Mouse (Mus musculus) hindbrain, embryonic 13.5 days (tissue): ENCODE measurements around the gene Mug1. TPM values are rescaled to one million over a fixed set of nuclear protein-coding genes. Genes with fewer than 3 reads are reported as not detected.
"Not testable (repeated sequence)": the region's sequence is repeated elsewhere in the genome, so short reads cannot be mapped to it uniquely, and the experiment has no call there.

Source experiments
- ATAC-seq: fragments of 200-750 bp; cut with Nextera tagmentation; 2 replicates; pipeline ENCODE4 v1.8.0; 2017; ENCODE audit warnings: moderate TSS enrichment; ENCODE audit not compliant: low FRiP score
- H3K27ac ChIP-seq: fragments of 300-500 bp; sonication (generic); 2 replicates; pipeline ENCODE4 v1.5.1; 2015; ENCODE audit warnings: inconsistent platforms, mild to moderate bottlenecking, moderate library complexity
- H3K27me3 ChIP-seq: fragments of 300-500 bp; sonication (generic); 2 replicates; pipeline ENCODE4 v1.6.1; 2015; ENCODE audit warnings: mild to moderate bottlenecking, inconsistent platforms
- H3K36me3 ChIP-seq: fragments of 300-500 bp; sonication (generic); 2 replicates; pipeline ENCODE4 v1.6.1; 2015; ENCODE audit warnings: mild to moderate bottlenecking, inconsistent platforms
- H3K4me1 ChIP-seq: fragments of 300-500 bp; sonication (generic); replicated peaks from 2 replicates; pipeline ENCODE4 v1.6.1; 2015; ENCODE audit warnings: inconsistent platforms
- H3K4me2 ChIP-seq: fragments of 300-500 bp; sonication (generic); 2 replicates; pipeline ENCODE4 v1.6.1; 2015; ENCODE audit warnings: inconsistent platforms, mild to moderate bottlenecking, moderate library complexity
- H3K4me3 ChIP-seq: fragments of 300-500 bp; sonication (generic); 2 replicates; pipeline ENCODE4 v1.5.1; 2015; ENCODE audit warnings: mild to moderate bottlenecking, inconsistent platforms
- H3K9ac ChIP-seq: fragments of 300-500 bp; sonication (generic); 2 replicates; pipeline ENCODE4 v1.6.1; 2015; ENCODE audit warnings: mild to moderate bottlenecking, inconsistent platforms
- H3K9me3 ChIP-seq: fragments of 300-500 bp; sonication (generic); 2 replicates; pipeline ENCODE4 v1.6.1; 2016; ENCODE audit warnings: inconsistent platforms
- WGBS: fragments of 180-500 bp; shearing (Covaris S2); methylation state at CpG from one replicate; pipeline ENCODE4 v1.1.7; 2015; 5-methylcytosine and 5-hydroxymethylcytosine counted together
- polyA plus RNA-seq: library from polyadenylated mRNA; unstranded; fragments of >200 nt; fragmentation: Nextera tagmentation; extraction: Ambion mirVana; gene quantifications from 2 replicates; pipeline ENCODE4 v1.2.1, GENCODE M21; 2015

The Mug1 gene
- not detected in 2 replicates for polyA plus RNA-seq

- not testable (repeated sequence) for H3K4me2 ChIP-seq, H3K36me3 ChIP-seq, H3K9me3 ChIP-seq, H3K4me3 ChIP-seq, ATAC-seq, H3K4me1 ChIP-seq, H3K9ac ChIP-seq, H3K27ac ChIP-seq, H3K27me3 ChIP-seq
- WGBS, result 87% methylated on average over 4 of the region's 4 CpGs
Measured at GRCm38 (mm10) chr6:121838271-121838670, at the start of gene Mug1. Gene Mug1 (plus strand): TSS chr6:121838541.

- no peak for ATAC-seq
- H3K27me3 ChIP-seq, result no peaks in the 10 kb centered on the region
- 82% methylated on average over 4 of the region's 4 CpGs for WGBS
- H3K4me1 ChIP-seq, result no peaks in the 10 kb centered on the region
- H3K36me3 ChIP-seq, result no peaks in the 10 kb centered on the region
- no peak overlapping the region for H3K27ac ChIP-seq
- no peak overlapping the region for H3K4me3 ChIP-seq
- no peaks in the 10 kb centered on the region for H3K9me3 ChIP-seq
- H3K4me2 ChIP-seq, result no peak overlapping the region
- H3K9ac ChIP-seq, result no peak overlapping the region
Measured at GRCm38 (mm10) chr6:121828034-121828433, 10.3 kb upstream of the Mug1 start.

GRCm38 (mm10) chr6:121836361-121836760, 2.0 kb upstream of the Mug1 start:
- no peak for ATAC-seq
- Histone ChIP-seq H3K27ac (no peak overlapping the region), H3K4me2 (no peak overlapping the region), H3K9ac (no peak overlapping the region), H3K36me3 (no peaks in the 10 kb centered on the region), H3K9me3 (peaks cover 6% of the 10 kb centered on the region; the same call in 1 of the 2 replicates), H3K4me3 (no peak overlapping the region), H3K4me1 (no peaks in the 10 kb centered on the region), H3K27me3 (no peaks in the 10 kb centered on the region)
- 92% methylated on average over 1 of the region's 1 CpGs for WGBS

- 58% methylated on average over 1 of the region's 1 CpGs for WGBS
- Histone ChIP-seq H3K36me3 (no peaks in the 10 kb centered on the region), H3K4me2 (no peak overlapping the region), H3K9me3 (no peaks in the 10 kb centered on the region), H3K27me3 (no peaks in the 10 kb centered on the region), H3K27ac (no peak overlapping the region), H3K4me1 (no peaks in the 10 kb centered on the region), H3K9ac (no peak overlapping the region), H3K4me3 (no peak overlapping the region)
- no peak for ATAC-seq
Measured at GRCm38 (mm10) chr6:121848378-121848777, 10.0 kb downstream of the Mug1 start.

Other genes starting within 250 kb of the Mug1 start
- 8.2 and 9.8 TPM in 2 replicates for gene A2m, start 203.2 kb upstream of the Mug1 start, polyA plus RNA-seq
- gene Gm7298, start 105.6 kb upstream of the Mug1 start, polyA plus RNA-seq, result not detected in 2 replicates
- gene Mug2, start 168.2 kb downstream of the Mug1 start, polyA plus RNA-seq, result not detected in 2 replicates